Mouse (Mus musculus) CD4-positive, CD25-positive, alpha-beta regulatory T cell, adult 4 months (primary cell): Measurements from ENCODE around the gene Nudt22. TPM values are rescaled to one million over a fixed set of nuclear protein-coding genes. Genes with fewer than 3 reads are reported as not detected.

ENCODE experiments used
- ATAC-seq: one replicate; pipeline ENCODE4 v1.8.0; 2017
- polyA plus RNA-seq, 2 experiments: library from polyadenylated mRNA; unstranded; fragments of 100-300 nt; shearing (Covaris generic); gene quantifications; one replicate each; pipeline ENCODE4 v1.2.1; 2017

The Nudt22 gene
- polyA plus RNA-seq = 10 to 100 TPM; 34.8 to 39.6 TPM

GRCm38 (mm10) chr19:6996006-6996405 lies at the start of gene Nudt22, which contains the start of gene Trpt1:
TSS of gene Nudt22 (minus strand) at chr19:6996117.
TSS of gene Trpt1 (plus strand) at chr19:6996131.
- ATAC-seq = peak; percentile 47

- ATAC-seq = no peak
These were observed 48.8 kb upstream of the Nudt22 start for GRCm38 (mm10) chr19:7044706-7045105.

GRCm38 (mm10) chr19:7044279-7044678 lies 48.4 kb upstream of the Nudt22 start:
- no peak for ATAC-seq

- ATAC-seq = no peak
These were observed 45.3 kb upstream of the Nudt22 start for GRCm38 (mm10) chr19:7041171-7041570.

- no peak for ATAC-seq
These were observed 44.8 kb upstream of the Nudt22 start for GRCm38 (mm10) chr19:7040637-7041130.

- peak; percentile 93 for ATAC-seq
These were observed 44.1 kb upstream of the Nudt22 start, which contains the start of gene Stip1 for GRCm38 (mm10) chr19:7039841-7040636. TSS of gene Stip1 (minus strand) at chr19:7039967.

GRCm38 (mm10) chr19:7039088-7039720 lies 43.3 kb upstream of the Nudt22 start:
- ATAC-seq = no peak

GRCm38 (mm10) chr19:7034006-7034405 lies 38.1 kb upstream of the Nudt22 start:
- ATAC-seq = no peak

- no peak for ATAC-seq
These were observed 33.6 kb upstream of the Nudt22 start for GRCm38 (mm10) chr19:7029531-7029930.

GRCm38 (mm10) chr19:7020224-7020641 lies 24.3 kb upstream of the Nudt22 start:
- ATAC-seq = peak; percentile 50

- peak; percentile 83 for ATAC-seq
These were observed 23.3 kb upstream of the Nudt22 start, which contains the start of gene Fermt3 for GRCm38 (mm10) chr19:7019191-7019590. TSS of gene Fermt3 (minus strand) at chr19:7019469.

- ATAC-seq = no peak
These were observed 22.6 kb upstream of the Nudt22 start for GRCm38 (mm10) chr19:7018546-7018945.

GRCm38 (mm10) chr19:7017541-7018457 lies 21.9 kb upstream of the Nudt22 start:
- ATAC-seq = peak; percentile 78

GRCm38 (mm10) chr19:7014481-7015135 lies 18.7 kb upstream of the Nudt22 start:
- ATAC-seq = no peak

- ATAC-seq = no peak
These were observed 18.1 kb upstream of the Nudt22 start for GRCm38 (mm10) chr19:7013984-7014383.

- ATAC-seq = no peak
These were observed 16.5 kb upstream of the Nudt22 start for GRCm38 (mm10) chr19:7012426-7012825.

- ATAC-seq = no peak
These were observed 11.1 kb upstream of the Nudt22 start for GRCm38 (mm10) chr19:7006892-7007593.

- no peak for ATAC-seq
These were observed 3.6 kb upstream of the Nudt22 start for GRCm38 (mm10) chr19:6999360-7000063.

- ATAC-seq = no peak
These were observed 1.9 kb upstream of the Nudt22 start for GRCm38 (mm10) chr19:6997721-6998290.
